Mouse (Mus musculus) ES-E14 (cell line): ENCODE data around the gene Mesp2. TPM values are rescaled to one million over a fixed set of nuclear protein-coding genes. Genes with fewer than 3 reads are reported as not detected.
"Not testable (repeated sequence)": the region's sequence is repeated elsewhere in the genome, so short reads cannot be mapped to it uniquely, and the experiment has no call there.

Source experiments
- DNase-seq: peaks from one replicate; pipeline ENCODE4 v3.0.0-alpha.2; 2013; ENCODE audit warnings: low read depth, low spot score
- H3K27ac ChIP-seq: 2 replicates; pipeline ENCODE4 v1.5.1; 2012; ENCODE audit warnings: low read depth, mild to moderate bottlenecking, low read length, moderate library complexity, mixed read lengths; ENCODE audit not compliant: poor library complexity, insufficient read depth, severe bottlenecking
- H3K36me3 ChIP-seq: 2 replicates; pipeline ENCODE4 v1.6.1; 2012; ENCODE audit warnings: mild to moderate bottlenecking, low read length, moderate library complexity, mixed read lengths; ENCODE audit not compliant: control insufficient read depth, poor library complexity, insufficient read depth, severe bottlenecking
- H3K4me1 ChIP-seq, 2 experiments: fragments of 150-350 bp in 1 of 2; sonication (generic) in 1 of 2; 2 replicates each; pipeline ENCODE4 v1.6.1; 2012; ENCODE audit warnings: low read length in 2 of 2, mild to moderate bottlenecking in 1 of 2, mixed read lengths in 1 of 2; ENCODE audit not compliant: control insufficient read depth in 2 of 2, insufficient read depth in 2 of 2, poor library complexity in 1 of 2
- H3K4me3 ChIP-seq, 2 experiments: fragments of 150-350 bp in 1 of 2; sonication (generic) in 1 of 2; 2 replicates each; pipeline ENCODE4 v1.5.1; 2012; ENCODE audit warnings: low read length in 2 of 2, low read depth in 1 of 2, mild to moderate bottlenecking in 1 of 2, mixed read lengths in 1 of 2; ENCODE audit not compliant: insufficient read depth in 1 of 2, poor library complexity in 1 of 2, severe bottlenecking in 1 of 2
- H3K9ac ChIP-seq: 2 replicates; pipeline ENCODE4 v1.6.1; 2012; ENCODE audit warnings: low read depth, mild to moderate bottlenecking, low read length, mixed read lengths; ENCODE audit not compliant: poor library complexity, insufficient read depth, severe bottlenecking
- H3K9me3 ChIP-seq: fragments of 150-350 bp; sonication (generic); 2 replicates; pipeline ENCODE4 v1.6.1; 2012; ENCODE audit warnings: low read depth, mild to moderate bottlenecking, low read length; ENCODE audit not compliant: control insufficient read depth, insufficient read depth
- CHD2 ChIP-seq: IDR thresholded peaks from 2 replicates; pipeline ENCODE4 v1.6.1; 2014; ENCODE audit warnings: mild to moderate bottlenecking, low read depth, low read length, inconsistent platforms
- HCFC1 ChIP-seq: IDR thresholded peaks from 2 replicates; pipeline ENCODE4 v1.6.1; 2012; ENCODE audit warnings: low read length, inconsistent platforms, borderline replicate concordance; ENCODE audit not compliant: insufficient read depth
- MAFK ChIP-seq: IDR thresholded peaks from 2 replicates; pipeline ENCODE4 v1.6.1; 2014; ENCODE audit warnings: mild to moderate bottlenecking, low read depth, low read length, inconsistent platforms; ENCODE audit not compliant: insufficient read depth
- ZC3H11A ChIP-seq: IDR thresholded peaks from 2 replicates; pipeline ENCODE4 v1.6.1; 2012; ENCODE audit warnings: low read depth, mild to moderate bottlenecking, inconsistent platforms, low read length, borderline replicate concordance
- ZNF384 ChIP-seq: IDR thresholded peaks from 2 replicates; pipeline ENCODE4 v1.6.1; 2012; ENCODE audit warnings: low read depth, low read length, inconsistent platforms
- in situ Hi-C, 2 experiments: fragments of 600-800 bp; cut with MboI; formaldehyde crosslinking; loops; one replicate each; pipeline ENCODE4 v1.15.1; 2025; ENCODE audit warnings: low sequenced_read_pairs in 2 of 2, inconsistent platforms in 1 of 2; ENCODE audit not compliant: unreplicated experiment in 2 of 2
- total RNA-seq: library from RNA; depleted of rRNA; stranded (reverse); fragments of 300-350 nt; gene quantifications from 2 replicates; pipeline ENCODE4 v1.2.3, GENCODE M21; 2012

The Mesp2 gene
- total RNA-seq, 1 experiment = 1.0 TPM

GRCm38 (mm10) chr7:79782516-79782855 is 28.0 kb upstream of the Mesp2 start:
- H3K36me3 ChIP-seq = no peaks in the 10 kb centered on the region
- no peaks in the 10 kb centered on the region for H3K9me3 ChIP-seq
- H3K4me3 ChIP-seq = no peak overlapping the region
- no peak for TF ChIP-seq CHD2
- no peak for TF ChIP-seq ZC3H11A
- no peak for TF ChIP-seq HCFC1
- TF ChIP-seq ZNF384 = no peak
- TF ChIP-seq MAFK = no peak
- no peaks in the 10 kb centered on the region; a peak in 1 of 4 replicates for H3K4me1 ChIP-seq
- no peak overlapping the region for H3K9ac ChIP-seq
- in situ Hi-C loops = no loop called here
- DNase-seq = no peak
- no peak overlapping the region for H3K27ac ChIP-seq

GRCm38 (mm10) chr7:79786295-79786694 is 24.2 kb upstream of the Mesp2 start:
- no peak overlapping the region for H3K27ac ChIP-seq
- TF ChIP-seq ZNF384 = no peak
- no peak for TF ChIP-seq CHD2
- TF ChIP-seq ZC3H11A = no peak
- TF ChIP-seq MAFK = no peak
- TF ChIP-seq HCFC1 = no peak
- in situ Hi-C loops = no loop called here
- DNase-seq = no peak
- H3K4me3 ChIP-seq = no peak overlapping the region
- H3K9ac ChIP-seq = no peak overlapping the region
- peaks cover 0 to 5% of the 10 kb centered on the region in 2 experiments; a peak in 1 of 4 replicates for H3K4me1 ChIP-seq
- H3K36me3 ChIP-seq = no peaks in the 10 kb centered on the region; the same call in 1 of the 2 replicates
- no peaks in the 10 kb centered on the region for H3K9me3 ChIP-seq

- DNase-seq, H3K9me3 ChIP-seq, H3K4me1 ChIP-seq, H3K36me3 ChIP-seq, in situ Hi-C loops, H3K27ac ChIP-seq, H3K9ac ChIP-seq, H3K4me3 ChIP-seq: not testable (repeated sequence)
Measured at GRCm38 (mm10) chr7:79789812-79790211, 20.7 kb upstream of the Mesp2 start.

GRCm38 (mm10) chr7:79792635-79793421 is 17.7 kb upstream of the Mesp2 start:
- TF ChIP-seq ZNF384 = no peak
- no peak for TF ChIP-seq MAFK
- TF ChIP-seq HCFC1 = no peak
- TF ChIP-seq CHD2 = no peak
- TF ChIP-seq ZC3H11A = no peak
- H3K4me1 ChIP-seq = peaks cover 0 to 5% of the 10 kb centered on the region in 2 experiments; a peak in 1 of 4 replicates
- H3K9me3 ChIP-seq = no peaks in the 10 kb centered on the region
- H3K4me3 ChIP-seq = peak overlapping the region; percentile 60 to 75
- H3K9ac ChIP-seq = peak overlapping the region; percentile 36
- no peaks in the 10 kb centered on the region; the same call in 1 of the 2 replicates for H3K36me3 ChIP-seq
- no peak for DNase-seq
- no peak overlapping the region for H3K27ac ChIP-seq
- in situ Hi-C loops = no loop called here

GRCm38 (mm10) chr7:79793688-79794087 is 16.8 kb upstream of the Mesp2 start, which contains the start of gene Mesp1:
TSS of gene Mesp1 (minus strand) at chr7:79793788.
- peak within 1 kb of the TSS; percentile 36 for H3K9ac ChIP-seq
- H3K4me1 ChIP-seq = peaks cover 0 to 4% of the 10 kb centered on the region in 2 experiments; a peak in 1 of 4 replicates
- TF ChIP-seq CHD2 (no peak), HCFC1 (no peak), ZC3H11A (no peak), MAFK (no peak), ZNF384 (no peak)
- DNase-seq = no peak
- no peak within 1 kb of the TSS for H3K27ac ChIP-seq
- H3K4me3 ChIP-seq = peak within 1 kb of the TSS; percentile 60 to 75
- H3K36me3 ChIP-seq = no peaks in the 10 kb centered on the region
- in situ Hi-C loops = no loop called here
- no peaks in the 10 kb centered on the region for H3K9me3 ChIP-seq
